13 mouse cellular contexts compared by ENCODE assay signal in the genomic region with DNA sequence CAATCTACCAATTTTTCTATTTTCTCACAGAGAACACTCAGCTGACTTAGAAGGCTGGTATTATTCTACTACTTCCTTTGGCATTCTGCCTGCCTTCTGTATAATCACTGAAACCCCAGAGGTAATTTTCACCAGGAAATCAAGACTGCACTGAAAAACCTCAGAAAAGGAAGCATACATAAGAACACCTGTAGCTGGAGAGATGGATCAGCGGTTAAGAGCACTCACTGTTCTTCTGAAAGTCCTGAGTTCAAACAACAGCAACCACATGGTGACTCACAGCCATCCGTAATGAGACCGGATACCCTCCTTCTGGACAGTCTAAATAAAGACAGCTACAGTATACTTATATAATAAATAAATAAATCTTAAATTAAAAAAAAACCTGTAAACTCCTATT. TPM values are rescaled to one million over a fixed set of nuclear protein-coding genes. Genes with fewer than 3 reads are reported as not detected.
DNase-seq lines count a peak whose midpoint lies in the region.
"Had no signal": no experiment of that assay in that cellular context is flagged by ENCODE, and none has a peak within 500 bp of the region (broad histone marks: within the 10 kb centered on the region; RNA-seq: fewer than 3 reads in every experiment).

No protein-coding gene starts in this region.

- intact Hi-C loops in left cerebral cortex, postnatal 10 days (cut with DNase I): no loop called here

- peak; percentile 49 for DNase-seq in A20 (ENCODE audit: low read depth, low spot score)
- DNase-seq in CD4-positive, CD25-positive, alpha-beta regulatory T cell, adult 2 months (ENCODE audit: low read depth, low spot score): peak; percentile 20
- DNase-seq in T-cell, adult 2 months (ENCODE audit: low spot score): peak; percentile 43
- peak; percentile 55 for DNase-seq in naive thymus-derived CD4-positive, alpha-beta T cell, adult 2 months (ENCODE audit: low read depth)
- DNase-seq in left cerebral cortex, postnatal 10 days (ENCODE audit: extremely low spot score in 1 of 2, low spot score in 2 of 2): no peak
- no peak for DNase-seq in kidney, adult 9 months
- DNase-seq in cerebellum, postnatal 4 days (ENCODE audit: low spot score in 2 of 2): no peak
- DNase-seq: adrenal gland, adult 8-10 months; adrenal gland, postnatal 36 days; cerebellum, adult 2 months; cerebellum, postnatal 10 days; gastrocnemius, postnatal 10 days; kidney, adult 18-20 months had no signal

RNA-seq across cellular contexts. Expression of a gene that starts 7.8 kb away (rescaled TPM):
- 100 to 1,000 TPM; 645 to 677 TPM for total RNA-seq in left cerebral cortex, postnatal 10 days (2021)

RNA-seq across cellular contexts. Expression of a gene that starts 36.2 kb away (rescaled TPM):
- total RNA-seq in left cerebral cortex, postnatal 10 days (2021): 10 to 100 TPM; 17.4 to 20.5 TPM

Comparison
In these comparisons a context has a peak if more than half of its experiments do, and no peak if none do; other contexts are left out.
1. DNase-seq: peak in A20 (single experiment), CD4-positive, CD25-positive, alpha-beta regulatory T cell, adult 2 months (single experiment), T-cell, adult 2 months (single experiment) and naive thymus-derived CD4-positive, alpha-beta T cell, adult 2 months (single experiment); none in left cerebral cortex, postnatal 10 days (0 of 2), kidney, adult 9 months (single experiment) and cerebellum, postnatal 4 days (0 of 2).